Mouse (Mus musculus): ENCODE measurements around the gene Coq8b. TPM values are rescaled to one million over a fixed set of nuclear protein-coding genes. Genes with fewer than 3 reads are reported as not detected.
"Not testable (repeated sequence)": the region's sequence is repeated elsewhere in the genome, so short reads cannot be mapped to it uniquely, and the experiment has no call there.

Gene Coq8b
- total RNA-seq, 1 experiment from 2014 or later: 13.8 TPM

- ATAC-seq (replicated peaks in 1 of 2; ENCODE audit: insufficient read depth in 1 of 2, low FRiP score in 2 of 2, low TSS enrichment in 1 of 2, low read depth in 1 of 2, poor library complexity in 2 of 2, severe bottlenecking in 2 of 2): no peak
Observed at GRCm38 (mm10) chr7:27224877-27225575, 7.8 kb upstream of the Coq8b start.

- no peak for ATAC-seq (replicated peaks in 1 of 2; ENCODE audit: insufficient read depth in 1 of 2, low FRiP score in 2 of 2, low TSS enrichment in 1 of 2, low read depth in 1 of 2, poor library complexity in 2 of 2, severe bottlenecking in 2 of 2)
Observed at GRCm38 (mm10) chr7:27227276-27227675, 5.5 kb upstream of the Coq8b start.

GRCm38 (mm10) chr7:27227676-27228075 is 5.1 kb upstream of the Coq8b start:
- ATAC-seq (replicated peaks in 1 of 2; ENCODE audit: insufficient read depth in 1 of 2, low FRiP score in 2 of 2, low TSS enrichment in 1 of 2, low read depth in 1 of 2, poor library complexity in 2 of 2, severe bottlenecking in 2 of 2): no peak

- ATAC-seq (replicated peaks in 1 of 2; ENCODE audit: insufficient read depth in 1 of 2, low FRiP score in 2 of 2, low TSS enrichment in 1 of 2, low read depth in 1 of 2, poor library complexity in 2 of 2, severe bottlenecking in 2 of 2): peak; percentile 79 to 85
Observed at GRCm38 (mm10) chr7:27228281-27228821, 4.5 kb upstream of the Coq8b start, which contains the start of gene Itpkc. TSS of gene Itpkc (minus strand) at chr7:27228661.

- peak; percentile 1 to 8; a peak in 2 of 4 replicates for ATAC-seq (replicated peaks in 1 of 2; ENCODE audit: insufficient read depth in 1 of 2, low FRiP score in 2 of 2, low TSS enrichment in 1 of 2, low read depth in 1 of 2, poor library complexity in 2 of 2, severe bottlenecking in 2 of 2)
Observed at GRCm38 (mm10) chr7:27228865-27229264, 4.0 kb upstream of the Coq8b start.

GRCm38 (mm10) chr7:27230781-27231180 is 2.0 kb upstream of the Coq8b start:
- ATAC-seq (replicated peaks in 1 of 2; ENCODE audit: insufficient read depth in 1 of 2, low FRiP score in 2 of 2, low TSS enrichment in 1 of 2, low read depth in 1 of 2, poor library complexity in 2 of 2, severe bottlenecking in 2 of 2): no peak

GRCm38 (mm10) chr7:27231693-27232331 is 1.0 kb upstream of the Coq8b start:
- ATAC-seq (replicated peaks in 1 of 2; ENCODE audit: insufficient read depth in 1 of 2, low FRiP score in 2 of 2, low TSS enrichment in 1 of 2, low read depth in 1 of 2, poor library complexity in 2 of 2, severe bottlenecking in 2 of 2): no peak

- ATAC-seq (replicated peaks in 1 of 2; ENCODE audit: insufficient read depth in 1 of 2, low FRiP score in 2 of 2, low TSS enrichment in 1 of 2, low read depth in 1 of 2, poor library complexity in 2 of 2, severe bottlenecking in 2 of 2): no peak
Observed at GRCm38 (mm10) chr7:27233300-27233699, 477 bp downstream of the Coq8b start.

- ATAC-seq (replicated peaks in 1 of 2; ENCODE audit: insufficient read depth in 1 of 2, low FRiP score in 2 of 2, low TSS enrichment in 1 of 2, low read depth in 1 of 2, poor library complexity in 2 of 2, severe bottlenecking in 2 of 2): no peak
Observed at GRCm38 (mm10) chr7:27235726-27236125, 2.9 kb downstream of the Coq8b start.

GRCm38 (mm10) chr7:27237527-27237926 is 4.7 kb downstream of the Coq8b start:
- ATAC-seq (replicated peaks in 1 of 2; ENCODE audit: insufficient read depth in 1 of 2, low FRiP score in 2 of 2, low TSS enrichment in 1 of 2, low read depth in 1 of 2, poor library complexity in 2 of 2, severe bottlenecking in 2 of 2): no peak

GRCm38 (mm10) chr7:27238568-27238967 is 5.7 kb downstream of the Coq8b start:
- peak in 1 of 2 experiments; percentile 43; a peak in 1 of 4 replicates for ATAC-seq (replicated peaks in 1 of 2; ENCODE audit: insufficient read depth in 1 of 2, low FRiP score in 2 of 2, low TSS enrichment in 1 of 2, low read depth in 1 of 2, poor library complexity in 2 of 2, severe bottlenecking in 2 of 2)

- ATAC-seq (replicated peaks in 1 of 2; ENCODE audit: insufficient read depth in 1 of 2, low FRiP score in 2 of 2, low TSS enrichment in 1 of 2, low read depth in 1 of 2, poor library complexity in 2 of 2, severe bottlenecking in 2 of 2): no peak
Observed at GRCm38 (mm10) chr7:27243211-27243610, 10.4 kb downstream of the Coq8b start.

- ATAC-seq (replicated peaks in 1 of 2; ENCODE audit: insufficient read depth in 1 of 2, low FRiP score in 2 of 2, low TSS enrichment in 1 of 2, low read depth in 1 of 2, poor library complexity in 2 of 2, severe bottlenecking in 2 of 2): not testable (repeated sequence)
Observed at GRCm38 (mm10) chr7:27244088-27244487, 11.3 kb downstream of the Coq8b start.

- ATAC-seq (replicated peaks in 1 of 2; ENCODE audit: insufficient read depth in 1 of 2, low FRiP score in 2 of 2, low TSS enrichment in 1 of 2, low read depth in 1 of 2, poor library complexity in 2 of 2, severe bottlenecking in 2 of 2): no peak; a peak in 1 of 4 replicates
Observed at GRCm38 (mm10) chr7:27249146-27249545, 16.3 kb downstream of the Coq8b start.

GRCm38 (mm10) chr7:27249928-27250327 is 17.1 kb downstream of the Coq8b start:
- ATAC-seq (replicated peaks in 1 of 2; ENCODE audit: insufficient read depth in 1 of 2, low FRiP score in 2 of 2, low TSS enrichment in 1 of 2, low read depth in 1 of 2, poor library complexity in 2 of 2, severe bottlenecking in 2 of 2): no peak

- ATAC-seq (replicated peaks in 1 of 2; ENCODE audit: insufficient read depth in 1 of 2, low FRiP score in 2 of 2, low TSS enrichment in 1 of 2, low read depth in 1 of 2, poor library complexity in 2 of 2, severe bottlenecking in 2 of 2): peak in 1 of 2 experiments; percentile 23; a peak in 1 of 4 replicates
Observed at GRCm38 (mm10) chr7:27251946-27252345, 19.1 kb downstream of the Coq8b start.

GRCm38 (mm10) chr7:27255721-27256120 is 22.9 kb downstream of the Coq8b start:
- ATAC-seq (replicated peaks in 1 of 2; ENCODE audit: insufficient read depth in 1 of 2, low FRiP score in 2 of 2, low TSS enrichment in 1 of 2, low read depth in 1 of 2, poor library complexity in 2 of 2, severe bottlenecking in 2 of 2): no peak

- peak; percentile 50 to 54 for ATAC-seq (replicated peaks in 1 of 2; ENCODE audit: insufficient read depth in 1 of 2, low FRiP score in 2 of 2, low TSS enrichment in 1 of 2, low read depth in 1 of 2, poor library complexity in 2 of 2, severe bottlenecking in 2 of 2)
Observed at GRCm38 (mm10) chr7:27257046-27257851, 24.4 kb downstream of the Coq8b start.
